Mouse (Mus musculus): ENCODE measurements around the gene Nrxn2. TPM values are rescaled to one million over a fixed set of nuclear protein-coding genes. Genes with fewer than 3 reads are reported as not detected.

The Nrxn2 gene
- total RNA-seq, 2 experiments from 2014 or later, result 1.1 to 1.3 TPM

GRCm38 (mm10) chr19:6515448-6515847, 96.9 kb downstream of the Nrxn2 start:
- no peak for DNase-seq (ENCODE audit: low spot score)

GRCm38 (mm10) chr19:6516153-6516552, 97.6 kb downstream of the Nrxn2 start:
- no peak for DNase-seq (ENCODE audit: low spot score)

GRCm38 (mm10) chr19:6518601-6519000, 100.1 kb downstream of the Nrxn2 start:
- no peak for DNase-seq (ENCODE audit: low spot score)

GRCm38 (mm10) chr19:6519483-6519882, 101.0 kb downstream of the Nrxn2 start:
- no peak for DNase-seq (ENCODE audit: low spot score)

DNA sequence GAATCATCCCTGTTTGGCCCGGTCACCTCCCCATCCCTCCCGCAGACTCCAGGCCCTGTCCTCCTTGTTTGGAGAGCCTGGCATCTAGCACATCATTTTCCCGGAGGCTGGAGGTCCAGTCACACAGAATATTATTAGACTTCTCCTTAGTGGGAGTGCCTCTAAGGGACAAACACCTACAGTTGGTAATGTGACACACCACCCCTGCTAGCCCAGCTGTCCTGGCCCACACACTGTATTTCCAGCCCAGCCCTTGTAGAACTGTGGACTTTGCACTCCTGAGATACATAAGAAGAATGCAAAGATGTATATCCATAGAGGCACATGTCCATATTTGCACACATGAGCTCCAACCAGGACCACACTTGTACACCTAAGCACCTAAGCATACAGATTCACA, 103.1 kb downstream of the Nrxn2 start:
- DNase-seq (ENCODE audit: low spot score), result no peak

GRCm38 (mm10) chr19:6522289-6522688, 103.8 kb downstream of the Nrxn2 start:
- no peak for DNase-seq (ENCODE audit: low spot score)

DNA sequence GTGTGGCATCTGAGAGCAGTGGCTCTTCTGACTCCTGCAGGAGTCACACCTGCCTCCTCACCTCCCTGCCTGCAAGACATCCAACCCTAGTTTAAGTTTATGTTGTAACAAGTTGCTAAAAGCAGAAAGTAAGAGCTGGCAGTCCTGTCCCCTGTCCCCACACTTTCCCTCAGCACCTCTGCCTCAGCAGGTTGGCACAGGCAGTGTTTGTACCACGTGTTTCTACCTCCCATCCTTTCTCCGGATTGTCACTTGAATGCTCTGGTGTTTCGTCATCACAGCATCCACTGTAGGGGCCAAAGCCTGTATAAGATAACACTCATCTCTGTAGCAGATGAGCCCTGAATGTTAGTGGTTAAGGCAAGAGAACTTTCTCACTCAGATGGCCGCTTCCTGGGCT, 106.5 kb downstream of the Nrxn2 start:
- no peak for DNase-seq (ENCODE audit: low spot score)

DNA sequence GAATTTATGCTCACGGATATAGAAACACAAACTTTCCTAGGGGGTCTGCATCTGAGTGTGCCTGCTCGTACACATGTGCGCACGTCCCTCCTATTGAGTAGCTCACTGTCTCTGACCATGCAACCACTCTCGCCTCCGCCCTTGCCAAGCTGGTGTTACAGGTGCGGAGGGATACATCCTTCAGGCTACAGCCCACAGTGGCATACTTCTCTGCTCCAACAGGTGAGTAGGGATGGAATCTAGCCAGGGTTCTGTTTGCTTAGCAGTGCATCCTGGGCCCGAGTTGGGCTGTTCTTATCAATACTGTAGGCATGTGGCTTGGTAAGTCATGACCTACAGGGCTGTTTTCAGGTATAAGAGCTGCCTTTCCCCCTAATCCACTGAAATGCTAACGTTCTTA, 107.5 kb downstream of the Nrxn2 start:
- no peak for DNase-seq (ENCODE audit: low spot score)

DNA sequence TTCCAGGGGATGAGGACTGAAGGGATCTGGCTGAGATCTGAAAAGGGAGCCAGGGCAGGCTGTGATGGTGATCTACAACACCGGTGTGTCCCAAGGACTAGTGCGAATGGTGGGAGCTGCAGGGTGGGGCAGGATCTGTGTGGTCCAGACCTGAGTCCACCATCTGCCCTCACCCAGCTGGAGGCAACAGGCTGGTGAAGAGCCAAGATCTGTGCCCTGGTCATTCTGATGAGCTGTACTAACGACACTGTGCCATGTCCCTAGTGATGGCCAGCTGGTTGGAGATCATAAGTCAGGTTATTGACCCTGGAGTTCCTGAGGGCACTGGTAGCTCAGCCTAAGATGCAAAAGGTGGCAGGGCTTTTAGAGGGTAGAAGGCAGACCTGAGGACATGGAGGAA, 108.9 kb downstream of the Nrxn2 start:
- DNase-seq (ENCODE audit: low spot score), result no peak

DNA sequence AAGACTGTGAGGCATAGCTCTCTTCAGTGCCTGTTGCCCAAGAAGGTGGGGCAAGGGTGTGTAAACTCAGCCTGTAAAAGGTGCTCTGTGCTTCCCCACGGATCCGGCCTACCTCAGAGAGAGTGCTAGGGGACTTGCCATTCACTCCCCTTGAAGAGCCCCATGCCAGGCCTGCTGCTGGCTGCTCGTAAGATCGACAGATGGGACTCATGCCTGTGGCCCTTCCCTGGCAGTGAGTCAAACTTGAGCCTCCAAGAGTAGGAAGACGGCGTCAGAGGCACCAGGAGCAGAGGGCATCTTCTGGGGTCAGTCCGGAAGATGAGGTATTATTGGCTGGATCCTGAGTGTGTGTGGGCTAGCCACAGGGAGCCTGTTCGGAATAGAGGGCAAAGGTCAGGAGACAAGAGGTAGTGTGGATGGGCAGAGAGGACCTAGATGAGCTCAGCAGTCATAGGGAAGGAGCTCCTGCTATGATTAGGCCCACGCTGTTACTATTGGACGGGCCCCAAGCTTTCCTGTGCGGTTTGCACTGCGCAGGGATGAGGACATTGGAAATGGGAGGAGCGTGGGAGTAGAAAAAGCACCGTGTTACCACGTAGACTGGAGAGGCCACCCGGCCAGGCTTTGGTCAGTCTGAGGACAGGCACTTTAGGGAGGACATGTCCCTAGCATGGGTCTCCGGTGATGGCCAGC, 109.5 kb downstream of the Nrxn2 start:
- DNase-seq (ENCODE audit: low spot score), result no peak

DNA sequence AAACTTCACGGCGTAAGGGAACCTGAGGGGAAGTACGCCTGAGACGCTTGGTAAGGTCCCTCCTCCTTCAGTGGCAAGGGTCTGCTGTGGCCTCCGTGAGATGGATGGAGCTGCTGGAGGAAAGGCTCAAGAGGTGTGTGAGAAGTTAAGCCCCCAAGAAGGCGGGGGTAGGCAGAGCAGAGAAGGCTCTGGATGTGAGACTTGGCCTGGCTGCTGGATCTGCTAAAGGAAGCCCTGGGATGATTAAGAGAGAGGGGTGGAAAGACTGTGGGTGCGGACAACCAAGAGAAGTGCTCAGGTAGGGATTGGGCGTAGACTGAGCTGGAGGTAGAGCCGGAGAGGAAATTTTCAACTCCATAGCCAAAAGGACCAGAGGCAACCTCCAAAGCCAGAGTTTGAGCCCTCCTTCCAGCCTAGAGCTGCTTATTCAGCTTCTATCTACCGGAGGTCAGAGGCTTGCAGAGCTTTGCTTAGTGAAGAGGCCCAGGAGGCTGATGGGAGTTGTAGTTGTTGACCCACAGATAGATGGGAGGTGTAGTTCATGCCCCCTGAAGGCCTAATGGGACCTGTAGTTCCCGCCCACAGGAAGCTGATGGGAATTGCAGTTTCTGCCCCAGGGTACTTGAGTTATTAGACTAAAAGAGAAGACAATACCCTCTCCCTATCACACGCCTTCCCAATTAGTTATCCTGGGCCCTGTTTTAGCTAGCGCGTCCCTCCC, 110.9 kb downstream of the Nrxn2 start:
- DNase-seq (ENCODE audit: low spot score), result peak; percentile 23

DNA sequence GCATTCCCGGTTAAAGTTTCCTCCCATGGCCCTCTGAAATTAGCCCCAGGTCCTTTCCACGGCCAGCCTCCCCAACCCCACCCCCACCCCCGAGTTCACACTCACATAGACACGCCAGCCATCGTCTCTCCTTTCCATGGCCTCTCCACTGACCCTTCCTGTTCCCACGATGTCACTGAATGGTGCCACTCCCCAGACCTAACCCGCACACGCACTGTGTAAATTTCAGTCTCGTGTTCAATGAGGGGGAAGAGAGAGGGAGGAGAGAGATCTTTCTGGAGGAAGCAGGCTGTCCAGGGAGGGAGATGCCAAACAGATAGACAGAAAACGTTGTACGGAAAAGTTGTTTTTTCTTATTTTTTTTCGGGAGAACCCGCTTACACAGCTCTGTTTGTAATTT, 111.8 kb downstream of the Nrxn2 start:
- DNase-seq (ENCODE audit: low spot score), result no peak

- DNase-seq (ENCODE audit: low spot score), result peak; percentile 15
These were observed 112.6 kb downstream of the Nrxn2 start for GRCm38 (mm10) chr19:6531011-6531631.

DNA sequence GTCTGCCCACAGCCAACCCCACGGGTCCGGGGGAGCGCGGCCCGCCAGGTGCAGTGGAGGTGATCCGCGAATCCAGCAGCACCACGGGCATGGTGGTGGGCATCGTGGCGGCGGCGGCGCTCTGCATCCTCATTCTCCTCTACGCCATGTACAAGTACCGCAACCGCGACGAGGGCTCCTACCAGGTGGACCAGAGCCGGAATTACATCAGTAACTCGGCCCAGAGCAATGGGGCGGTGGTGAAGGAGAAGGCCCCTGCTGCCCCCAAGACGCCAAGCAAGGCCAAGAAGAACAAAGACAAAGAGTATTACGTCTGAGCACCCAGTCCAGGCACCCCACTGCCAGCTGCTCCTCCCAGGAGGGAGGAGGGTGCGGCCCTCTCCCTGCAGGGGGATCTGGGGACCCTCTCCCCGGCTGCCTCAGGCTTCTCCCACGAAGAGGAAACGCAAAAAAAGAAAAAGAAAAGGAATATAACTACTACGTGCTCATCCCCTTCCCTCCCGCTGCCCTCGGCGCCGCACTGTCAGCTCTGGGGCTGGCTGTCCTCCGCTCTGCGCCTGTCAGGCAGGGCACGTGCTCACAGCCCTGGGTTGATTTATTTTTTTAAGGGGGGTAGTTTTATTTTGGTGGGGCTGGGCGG, 113.4 kb downstream of the Nrxn2 start:
- DNase-seq (ENCODE audit: low spot score), result peak; percentile 14

DNA sequence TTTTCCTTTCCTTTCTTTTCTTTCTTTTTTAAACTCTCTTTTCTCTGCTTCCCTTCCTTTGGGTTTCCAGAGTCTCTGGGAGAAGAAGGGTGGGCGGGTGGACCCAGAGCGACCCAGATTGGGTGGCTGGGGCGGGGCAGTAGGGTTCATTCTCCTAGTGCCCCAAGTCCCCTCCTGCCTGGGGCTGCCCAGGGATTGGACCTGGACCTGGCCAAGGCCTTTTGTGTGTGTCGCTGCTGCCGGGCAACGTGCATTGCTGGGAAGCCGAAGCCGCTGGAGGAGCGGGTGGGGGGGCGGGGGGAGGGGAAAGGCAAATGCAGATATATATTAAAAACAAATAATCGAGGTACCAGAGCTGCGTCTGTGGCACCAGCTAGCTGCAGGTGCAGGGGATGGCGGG, 114.1 kb downstream of the Nrxn2 start:
- DNase-seq (ENCODE audit: low spot score), result no peak

DNA sequence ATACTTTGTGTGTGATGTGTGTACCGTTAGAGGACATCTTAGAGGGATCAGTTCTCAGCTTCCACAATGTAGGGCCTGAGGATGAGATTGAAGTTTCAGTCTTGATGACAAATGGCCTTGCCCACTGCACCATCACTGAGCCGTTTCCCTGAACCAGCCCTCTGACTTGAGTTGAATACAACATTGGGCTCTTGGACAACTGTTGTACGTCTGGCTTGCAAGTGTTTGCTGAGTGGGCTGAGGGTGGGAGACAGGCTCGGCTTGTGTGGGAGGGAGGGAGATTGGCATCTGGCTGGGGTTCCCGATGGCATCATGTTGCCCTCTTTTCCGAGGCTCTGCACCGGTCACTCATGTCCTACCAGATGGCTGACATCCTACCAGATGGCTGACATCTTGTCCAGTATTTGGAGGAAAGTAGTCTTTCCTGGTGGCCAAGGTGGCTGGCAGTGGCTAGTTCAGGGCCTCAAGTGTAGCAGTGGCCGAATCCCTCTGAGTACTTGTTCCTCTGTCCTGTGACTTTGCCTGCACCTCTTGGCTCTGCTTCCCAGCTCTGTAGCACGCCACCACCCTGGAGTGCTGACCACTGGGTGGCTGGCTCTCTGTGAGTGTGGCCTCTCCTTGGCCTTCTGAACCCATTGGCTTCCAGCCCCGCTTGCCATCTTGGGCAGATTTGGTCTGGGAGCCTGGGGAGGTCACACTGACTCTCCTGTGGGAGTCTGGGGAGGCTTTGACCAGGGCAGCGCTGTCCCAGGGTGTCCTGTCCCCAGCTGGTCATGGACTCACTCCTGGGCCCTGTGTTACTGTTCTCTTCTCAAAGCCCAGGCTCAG, 115.0 kb downstream of the Nrxn2 start:
- no peak for DNase-seq (ENCODE audit: low spot score)

- DNase-seq (ENCODE audit: low spot score), result no peak
These were observed 115.5 kb downstream of the Nrxn2 start for GRCm38 (mm10) chr19:6534118-6534415.

GRCm38 (mm10) chr19:6536201-6536600, 117.7 kb downstream of the Nrxn2 start:
- DNase-seq (ENCODE audit: low spot score), result no peak

DNA sequence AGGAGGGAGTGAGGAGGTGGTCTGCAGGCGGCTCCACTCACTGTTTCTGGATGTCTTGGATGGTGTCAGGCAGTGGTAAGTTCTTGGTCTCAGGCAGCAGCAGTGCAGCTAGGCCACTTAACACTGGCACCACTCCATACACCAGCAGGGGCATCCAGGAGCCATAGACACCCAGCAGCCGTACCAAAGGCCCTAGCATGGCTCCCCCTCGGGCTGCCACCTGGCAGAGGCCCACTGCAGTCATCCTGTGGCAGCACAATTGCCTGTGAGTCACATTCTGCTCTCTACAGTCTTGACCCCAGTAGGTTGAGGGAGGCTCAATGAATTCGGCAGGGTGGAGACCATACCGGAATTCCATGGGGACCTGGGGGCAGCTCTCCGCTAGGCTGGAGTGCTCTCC, 118.2 kb downstream of the Nrxn2 start:
- no peak for DNase-seq (ENCODE audit: low spot score)

GRCm38 (mm10) chr19:6537526-6537925, 119.0 kb downstream of the Nrxn2 start:
- no peak for DNase-seq (ENCODE audit: low spot score)

GRCm38 (mm10) chr19:6538546-6538945, 120.0 kb downstream of the Nrxn2 start:
- DNase-seq (ENCODE audit: low spot score), result no peak

- no peak for DNase-seq (ENCODE audit: low spot score)
These were observed 121.1 kb downstream of the Nrxn2 start for GRCm38 (mm10) chr19:6539592-6539991.
